Mouse (Mus musculus) gastrocnemius, postnatal 10 days (tissue): ENCODE results near the gene Cd8b1. TPM values are rescaled to one million over a fixed set of nuclear protein-coding genes. Genes with fewer than 3 reads are reported as not detected.
"Not testable (repeated sequence)": the region's sequence is repeated elsewhere in the genome, so short reads cannot be mapped to it uniquely, and the experiment has no call there.

ENCODE experiments used
- DNase-seq: peaks from one replicate; pipeline ENCODE4 v3.0.0; 2021; ENCODE audit warnings: mixed read lengths
- long read RNA-seq, 2 experiments: library from polyadenylated mRNA; stranded (forward); transcript quantifications; one replicate each; pipeline ENCODE4 v2.0.0; 2021
- total RNA-seq, 2 experiments: library from RNA; stranded (reverse); gene quantifications; 2 replicates each; pipeline ENCODE4 v1.2.3; 2021

The Cd8b1 gene
- under 1 TPM in 1 of 2 experiments, not detected in 1; 0.18 TPM for total RNA-seq
- long read RNA-seq, experiment 1: 0 reads
- long read RNA-seq, experiment 2: 0 reads

DNA sequence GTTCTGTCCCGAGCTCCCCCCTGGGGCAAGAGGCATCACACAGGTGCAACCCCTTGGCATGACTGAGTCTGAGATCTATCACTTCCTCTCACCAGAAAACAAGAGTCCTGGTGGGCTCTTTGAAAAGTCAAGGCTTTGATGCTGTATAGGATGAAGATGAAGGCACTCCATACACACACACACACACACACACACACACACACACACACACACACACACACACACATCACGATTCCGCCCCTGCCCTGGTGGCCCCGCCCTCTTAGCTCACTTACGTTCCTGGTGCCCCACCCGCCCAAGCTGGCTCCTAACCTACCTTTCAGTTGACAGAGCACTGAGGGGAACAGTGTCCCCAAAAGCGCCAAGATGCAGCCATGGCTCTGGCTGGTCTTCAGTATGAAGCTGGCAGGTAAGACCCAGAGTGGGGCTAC is at the start of gene Cd8b1:
Cd8b1 (plus strand) TSS at position 298 of the 431 bp plus-strand sequence.
- DNase-seq: no peak

DNA sequence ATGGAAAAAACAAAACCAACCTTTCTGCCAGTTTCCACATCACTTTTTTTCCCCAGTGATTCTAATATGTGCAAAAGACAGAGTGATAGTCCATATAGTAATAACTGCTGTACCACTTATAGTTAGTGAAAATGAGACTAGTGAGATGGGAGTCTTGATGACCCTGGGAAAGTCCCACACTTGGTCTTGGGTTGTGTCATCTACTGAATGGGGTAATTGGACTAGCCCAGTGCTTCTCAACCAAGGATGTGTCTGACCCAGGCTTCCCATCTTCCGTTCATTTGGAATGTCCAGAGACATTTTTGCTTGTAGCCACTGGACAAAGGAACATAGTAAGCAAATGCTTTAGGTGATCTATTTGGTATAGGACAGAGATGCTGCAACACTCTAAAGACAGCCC is 48.9 kb upstream of the Cd8b1 start:
- no peak for DNase-seq

DNA sequence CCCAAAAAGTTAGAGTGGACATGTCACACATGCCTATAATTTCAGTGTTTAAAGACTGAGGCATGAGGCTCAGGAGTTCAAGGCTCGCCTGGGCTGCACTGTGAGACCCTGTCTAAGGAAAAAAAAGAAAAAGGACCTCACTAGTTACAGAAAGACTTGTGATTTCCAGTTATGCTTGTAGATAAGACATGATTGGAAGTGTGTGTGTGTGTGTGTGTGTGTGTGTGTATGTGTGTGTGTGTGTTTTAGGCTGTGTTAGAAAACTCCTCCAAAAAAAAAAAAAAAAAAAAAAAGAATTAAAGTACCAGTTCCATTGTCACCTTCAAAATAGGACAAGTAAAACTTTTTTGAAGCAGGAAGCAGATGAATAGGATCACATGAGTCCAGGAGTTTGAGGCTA is 48.0 kb upstream of the Cd8b1 start:
- DNase-seq: no peak

DNA sequence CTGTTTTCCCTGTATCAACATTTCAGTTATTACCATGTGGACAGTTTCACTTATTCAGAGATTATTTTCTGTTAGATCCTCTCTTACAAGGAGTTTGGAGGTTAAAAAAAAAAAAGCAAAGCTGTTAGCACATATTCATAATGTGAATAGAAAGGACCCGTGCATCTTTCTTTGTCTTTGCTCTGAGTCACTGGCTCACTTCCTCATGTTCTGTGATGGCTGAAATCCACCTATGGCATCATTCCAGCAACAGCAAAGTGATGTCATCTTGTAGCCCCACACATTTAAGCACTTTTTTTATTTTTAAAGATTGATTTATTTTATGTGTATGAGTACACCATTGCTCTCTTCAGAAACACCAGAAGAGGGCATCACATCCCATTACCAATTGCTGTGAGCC is 43.2 kb upstream of the Cd8b1 start:
- no peak for DNase-seq

DNA sequence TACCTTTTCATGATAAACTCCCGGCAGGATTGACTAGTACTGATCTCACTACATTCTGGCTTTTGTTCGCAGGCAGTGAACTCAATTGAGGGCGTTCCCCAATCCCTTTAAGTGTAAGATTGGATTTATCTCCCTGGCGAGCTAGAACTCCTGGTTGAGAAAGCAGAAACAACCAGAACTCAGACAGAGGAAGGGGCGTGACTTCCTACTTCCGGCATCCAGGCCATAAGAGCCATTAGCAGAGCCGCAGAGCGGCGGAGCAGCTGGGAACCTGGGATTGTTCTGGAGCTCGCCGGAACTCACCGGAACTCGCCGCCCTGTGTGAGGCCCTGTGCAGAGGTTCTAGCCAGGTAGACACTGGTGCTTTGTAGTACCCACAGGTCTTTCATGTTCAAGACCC is 29.1 kb upstream of the Cd8b1 start:
- DNase-seq: no peak

DNA sequence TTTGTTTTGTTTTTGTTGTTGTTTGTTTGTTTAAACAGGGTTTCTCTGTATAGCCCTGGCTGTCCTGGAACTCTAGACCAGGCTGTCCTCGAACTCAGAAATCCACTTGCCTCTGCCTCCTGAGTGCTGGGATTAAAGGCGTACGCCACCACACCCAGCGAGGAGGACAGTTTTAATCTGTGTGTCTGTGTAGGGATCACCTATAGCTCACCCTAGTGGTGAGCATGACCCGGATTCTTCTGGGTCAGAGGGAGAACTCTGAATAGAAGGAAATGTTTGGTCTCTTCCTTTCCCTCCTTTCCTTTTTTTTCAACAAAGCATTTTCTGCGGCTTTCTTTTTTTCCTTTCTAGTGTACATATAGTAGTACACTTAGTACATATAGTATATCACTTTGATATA is 27.3 kb upstream of the Cd8b1 start:
- no peak for DNase-seq

DNA sequence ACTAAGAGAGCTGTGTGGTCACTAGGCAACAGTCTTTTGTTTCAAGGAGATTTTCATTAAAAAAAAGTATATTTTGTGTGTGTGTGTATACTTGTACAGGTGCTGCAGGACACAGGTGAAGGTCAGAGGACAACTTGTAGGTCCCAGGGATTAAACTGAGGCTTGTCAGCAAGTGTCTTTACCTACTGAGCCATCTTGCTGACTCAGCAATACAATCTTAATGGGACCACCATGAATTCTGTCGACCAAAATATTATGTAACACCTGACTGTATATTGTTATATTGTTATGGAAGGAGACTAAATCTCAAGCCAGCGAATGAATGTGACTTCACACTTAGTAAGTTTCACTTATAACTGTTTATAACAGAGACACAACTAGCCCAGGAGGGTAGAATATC is 24.5 kb upstream of the Cd8b1 start:
- no peak for DNase-seq

DNA sequence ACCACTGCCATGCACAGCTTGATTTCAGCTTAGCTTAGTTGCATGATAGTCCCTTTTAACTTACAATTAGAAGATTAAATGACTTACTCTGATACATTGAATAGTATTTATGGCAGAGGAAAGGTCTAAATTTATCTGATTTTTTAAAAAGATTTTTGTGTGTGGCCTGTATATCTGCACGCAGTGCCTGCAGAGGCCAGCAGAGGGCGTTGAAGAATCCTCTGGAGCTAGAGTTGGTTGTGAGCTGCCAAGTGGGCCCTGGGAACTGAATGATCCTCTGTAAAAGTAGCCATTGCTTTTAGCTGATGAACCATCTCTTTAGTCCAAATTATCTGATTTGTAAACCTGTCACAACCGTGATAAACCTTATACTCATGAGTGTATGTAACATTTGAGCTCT is 23.8 kb upstream of the Cd8b1 start:
- DNase-seq: peak; percentile 17

DNA sequence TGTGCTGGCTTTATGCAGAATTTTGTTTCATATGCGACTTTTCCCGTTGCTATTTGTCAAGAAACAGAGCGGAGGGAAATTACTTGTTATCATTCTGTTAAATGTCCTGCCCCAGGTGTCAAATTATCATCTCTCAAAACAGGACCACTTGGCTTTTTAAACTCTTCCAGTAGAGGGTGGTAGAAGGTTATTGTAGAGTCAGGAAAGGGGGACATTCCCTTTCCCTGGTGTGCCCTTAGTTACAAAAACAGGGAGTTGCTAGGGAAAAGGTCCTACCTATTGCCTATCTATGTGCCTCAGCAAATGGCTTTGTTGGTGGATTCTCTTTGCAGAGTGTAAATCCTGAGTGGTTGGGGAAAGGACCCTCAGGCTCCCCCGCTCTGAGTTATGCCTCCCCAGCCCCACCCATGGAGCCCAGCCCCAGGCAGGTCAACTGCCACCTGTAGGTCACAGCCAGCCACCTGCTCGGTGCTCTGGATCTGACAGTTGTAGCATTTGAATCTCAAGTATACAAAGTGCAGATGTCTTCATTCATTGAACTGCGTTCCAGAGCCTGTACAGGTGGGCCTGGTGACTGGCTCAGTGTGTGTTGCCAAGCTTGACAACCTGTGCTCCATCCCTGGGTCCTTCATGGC is 20.4 kb upstream of the Cd8b1 start:
- DNase-seq: no peak

DNA sequence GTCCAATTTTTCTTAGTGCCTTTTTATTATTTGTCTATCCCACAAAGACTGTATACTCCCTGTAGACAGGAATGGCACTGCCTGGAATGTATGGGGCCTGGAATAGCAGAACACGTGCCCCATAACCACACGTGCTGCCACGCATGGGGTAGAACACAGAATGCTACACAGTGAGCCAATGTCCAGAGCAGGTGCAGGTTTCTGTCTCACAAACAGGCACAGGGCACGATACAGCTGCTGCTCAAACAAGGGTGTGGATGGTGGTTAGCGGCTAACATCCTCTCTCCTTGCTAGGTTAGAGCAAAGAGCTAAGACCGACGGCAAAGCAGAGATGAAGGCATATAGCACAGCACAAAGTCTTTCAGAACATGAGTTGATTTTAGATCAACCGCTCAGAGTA is 15.1 kb upstream of the Cd8b1 start:
- no peak for DNase-seq

DNA sequence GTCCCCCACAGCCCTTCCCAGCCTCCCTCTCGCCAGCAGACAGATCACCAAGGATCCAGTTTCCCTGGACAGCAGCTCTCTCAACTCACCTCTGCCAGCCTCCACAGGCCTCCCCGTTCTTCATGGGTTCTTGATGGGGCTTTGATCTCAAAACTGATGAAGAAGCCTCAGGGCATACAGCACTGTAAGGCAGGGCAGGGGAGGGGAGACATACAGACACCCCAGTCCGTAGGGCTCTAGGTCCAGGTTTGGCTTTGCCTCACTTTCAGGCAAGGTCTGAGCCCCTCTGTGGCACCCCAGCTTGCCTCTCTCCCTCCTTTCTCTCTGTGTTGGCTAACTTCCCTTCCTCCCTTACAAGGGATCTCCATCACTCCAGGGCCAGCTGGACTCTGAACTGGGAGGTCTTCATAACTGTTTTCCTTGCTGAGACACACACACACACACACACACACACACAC is 733 bp upstream of the Cd8b1 start, which contains the start of gene Smyd1:
Smyd1 (minus strand) TSS at position 408 of the 458 bp plus-strand sequence.
- DNase-seq: no peak

DNA sequence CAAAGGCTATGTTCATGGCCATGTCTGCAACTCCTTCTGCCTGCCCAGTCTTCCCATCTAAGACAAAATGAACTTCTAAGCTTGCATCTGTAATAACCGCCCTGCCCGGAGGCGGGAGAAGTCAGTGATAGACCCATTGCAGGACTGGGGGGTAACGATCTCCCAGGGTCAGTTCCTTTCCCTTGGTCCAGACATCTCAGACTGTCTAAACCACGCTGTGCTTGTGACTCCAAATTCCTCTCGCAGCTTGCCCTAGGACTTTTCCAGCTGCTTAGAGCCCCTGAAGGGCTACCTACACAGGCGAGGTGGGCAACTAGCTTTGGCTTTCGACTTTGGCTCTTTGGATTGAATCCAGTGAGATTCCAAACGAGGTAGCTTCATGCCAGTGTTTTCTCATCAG is 2.2 kb downstream of the Cd8b1 start:
- DNase-seq: no peak

DNA sequence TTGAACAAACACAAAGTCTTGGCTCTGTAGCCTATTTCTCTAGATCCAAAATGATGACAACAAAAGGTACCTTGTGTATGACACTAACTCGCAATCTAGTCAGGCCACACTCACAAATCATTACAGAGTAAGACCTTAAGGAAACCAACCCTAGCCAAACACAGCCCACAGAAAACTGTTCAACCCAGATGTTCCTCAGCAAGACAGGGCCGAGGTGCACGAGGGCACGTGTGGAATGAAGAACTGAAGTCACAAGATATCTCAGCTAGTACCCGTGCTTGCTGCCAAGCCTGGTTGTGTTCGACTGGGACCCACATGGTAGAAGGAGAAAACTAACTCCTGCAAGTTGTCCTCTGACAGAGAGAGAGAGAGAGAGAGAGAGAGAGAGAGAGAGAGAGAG is 7.3 kb downstream of the Cd8b1 start:
- DNase-seq: no peak

DNA sequence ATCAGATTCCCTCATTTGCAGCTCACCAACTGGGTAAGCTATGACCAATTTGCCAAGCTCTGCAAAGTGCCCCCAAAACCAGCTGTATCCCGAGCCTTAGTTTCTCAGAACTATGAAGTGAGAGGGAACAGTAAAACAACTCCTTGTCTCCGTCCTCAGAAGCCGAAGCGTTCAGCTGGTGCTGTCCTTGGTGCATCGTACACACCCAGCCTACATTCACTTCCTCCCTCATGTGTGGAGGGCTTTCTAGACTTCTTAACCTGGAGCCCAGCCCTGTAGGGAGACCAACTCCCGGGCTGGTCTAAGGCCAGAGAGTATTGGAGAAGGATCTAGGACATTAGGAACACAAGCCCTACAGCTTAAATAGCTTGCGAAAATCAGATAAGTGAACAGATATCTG is 7.9 kb downstream of the Cd8b1 start:
- DNase-seq: no peak

DNA sequence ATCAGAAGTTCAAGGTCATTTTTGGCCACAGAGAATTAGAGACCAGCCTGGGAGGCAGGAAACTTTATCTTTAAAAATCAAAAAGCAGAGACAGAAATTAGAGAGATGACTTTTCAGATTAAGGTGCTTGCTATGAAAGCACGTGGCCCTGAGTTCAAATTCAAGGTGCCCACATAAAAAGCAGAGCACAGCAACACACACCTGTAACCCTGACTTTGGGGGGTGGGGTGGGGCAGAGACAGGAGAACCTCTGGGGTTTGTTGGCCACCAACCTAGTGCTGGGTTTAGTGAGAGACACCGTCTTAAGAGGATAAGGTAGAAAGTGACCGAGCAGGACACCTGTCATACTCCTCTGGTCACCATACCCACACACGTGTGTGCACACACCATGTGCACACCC is 8.9 kb downstream of the Cd8b1 start:
- DNase-seq: not testable (repeated sequence)

DNA sequence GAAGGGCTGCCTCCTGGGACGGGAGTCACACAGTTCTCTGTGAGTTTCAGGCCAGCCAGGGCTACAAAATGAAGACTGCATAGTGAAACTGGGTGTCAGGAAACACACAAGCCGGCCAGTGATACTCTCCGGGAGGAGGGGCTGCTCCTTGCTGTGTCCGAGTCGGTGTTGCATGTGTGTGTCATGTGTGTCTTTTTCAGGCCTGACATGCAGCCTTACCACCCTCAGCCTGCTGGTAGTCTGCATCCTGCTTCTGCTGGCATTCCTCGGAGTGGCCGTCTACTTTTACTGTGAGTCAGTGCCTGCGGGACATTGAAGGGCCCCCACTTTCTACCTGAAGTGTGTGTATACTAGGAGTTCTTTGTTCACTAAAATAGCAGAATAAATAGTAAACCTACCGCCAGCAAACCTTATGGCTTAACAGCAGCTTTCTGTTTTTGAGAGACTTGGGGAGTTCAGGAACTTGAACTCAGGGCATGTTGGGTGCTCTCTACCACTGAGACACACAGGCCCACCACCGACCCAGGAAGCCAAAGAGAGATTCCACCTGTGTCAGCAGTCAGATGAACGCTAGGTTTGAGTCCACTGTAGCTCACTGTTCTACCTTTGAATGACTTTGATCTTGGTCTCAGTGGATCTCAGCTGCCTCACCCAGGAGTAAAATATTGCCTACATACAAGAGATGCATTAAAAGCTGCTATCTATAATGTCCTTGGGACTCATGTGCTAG is 9.8 kb downstream of the Cd8b1 start:
- DNase-seq: no peak

DNA sequence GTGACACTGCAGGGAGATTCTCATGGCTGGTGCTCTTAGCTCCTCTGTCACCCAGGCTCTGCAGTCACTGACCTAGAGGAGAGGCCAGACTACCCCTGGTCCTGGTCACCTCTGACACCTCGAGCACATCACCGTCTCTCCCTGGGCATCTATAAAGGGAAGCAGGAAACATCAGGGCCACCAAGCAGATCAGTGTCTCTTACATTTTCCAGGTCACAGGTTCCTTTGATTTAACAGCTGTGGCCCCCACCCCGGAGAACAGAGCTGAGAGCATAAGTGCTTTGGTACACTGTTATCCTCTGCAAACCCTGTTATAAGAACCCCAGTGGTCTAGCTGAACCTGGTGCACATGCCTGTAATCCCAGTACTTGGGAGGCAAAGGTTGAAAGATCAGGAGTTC is 10.4 kb downstream of the Cd8b1 start:
- no peak for DNase-seq

DNA sequence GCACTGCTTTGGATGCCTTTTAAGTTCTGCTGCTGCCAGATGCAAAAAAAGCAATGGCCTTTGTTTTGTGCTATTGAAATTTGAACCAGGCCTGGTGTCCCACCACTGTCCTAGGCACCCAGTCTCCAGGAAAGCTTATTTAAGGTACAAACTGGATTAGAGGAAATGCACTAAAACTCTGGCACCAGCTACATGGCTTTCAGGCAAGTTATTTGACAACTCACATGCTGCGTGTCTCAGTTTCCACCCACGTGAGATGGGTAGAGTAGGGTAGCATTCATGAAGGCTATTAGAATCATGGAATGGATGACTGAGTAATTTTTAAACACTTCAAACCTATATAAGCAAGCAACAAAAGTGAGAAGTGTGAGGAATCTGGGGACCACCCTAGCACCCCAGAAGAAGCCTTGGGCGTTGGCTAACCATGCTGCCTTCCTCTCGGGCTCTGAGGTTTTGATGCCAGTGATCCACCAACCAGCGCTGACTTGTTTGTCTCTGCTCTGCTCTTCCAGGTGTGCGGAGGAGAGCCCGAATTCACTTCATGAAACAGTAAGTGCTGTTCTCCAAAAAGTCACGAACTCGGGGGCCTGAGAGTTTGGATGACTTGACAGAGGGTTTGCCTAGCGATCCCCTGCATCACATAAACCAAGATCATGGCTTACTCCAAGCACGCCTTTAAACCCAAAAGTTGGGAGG is 11.1 kb downstream of the Cd8b1 start:
- DNase-seq: no peak

DNA sequence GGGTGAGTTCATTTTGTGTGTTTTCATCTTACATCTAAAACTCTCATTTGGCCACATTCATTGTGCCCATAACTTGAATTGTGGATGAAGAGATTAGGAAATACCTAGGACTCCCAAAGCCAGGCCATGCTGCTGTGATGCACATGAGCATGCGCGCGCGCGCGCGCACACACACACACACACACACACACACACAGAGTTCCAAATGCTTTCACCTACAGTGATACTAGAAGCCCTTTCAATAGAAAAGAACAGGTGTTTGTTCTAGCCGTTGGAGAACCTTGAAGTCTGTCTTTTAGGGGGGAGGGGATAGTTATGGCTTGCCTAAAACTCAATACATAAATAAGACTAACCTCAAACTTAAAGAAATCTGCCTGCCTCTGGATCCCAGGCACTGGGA is 15.1 kb downstream of the Cd8b1 start:
- DNase-seq: no peak

DNA sequence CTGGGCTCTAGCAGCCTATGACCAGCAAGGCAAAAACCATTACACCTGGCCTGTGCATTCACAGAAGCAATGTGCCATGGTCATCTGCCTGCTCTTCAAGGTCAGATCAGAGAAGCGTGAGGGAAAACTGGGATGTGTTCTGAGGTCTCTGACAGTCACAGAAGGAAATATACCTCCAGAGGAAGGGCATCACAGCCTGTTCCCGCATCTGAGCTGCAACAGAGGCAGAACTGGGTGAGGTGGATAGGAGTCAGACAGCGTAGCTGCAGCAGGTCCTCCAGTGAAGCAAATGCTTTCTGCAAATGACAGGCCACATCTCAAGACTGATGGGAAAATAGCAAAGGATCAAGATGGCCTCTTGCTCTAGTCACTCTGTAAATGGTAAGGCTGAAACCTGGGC is 16.4 kb downstream of the Cd8b1 start:
- DNase-seq: no peak

DNA sequence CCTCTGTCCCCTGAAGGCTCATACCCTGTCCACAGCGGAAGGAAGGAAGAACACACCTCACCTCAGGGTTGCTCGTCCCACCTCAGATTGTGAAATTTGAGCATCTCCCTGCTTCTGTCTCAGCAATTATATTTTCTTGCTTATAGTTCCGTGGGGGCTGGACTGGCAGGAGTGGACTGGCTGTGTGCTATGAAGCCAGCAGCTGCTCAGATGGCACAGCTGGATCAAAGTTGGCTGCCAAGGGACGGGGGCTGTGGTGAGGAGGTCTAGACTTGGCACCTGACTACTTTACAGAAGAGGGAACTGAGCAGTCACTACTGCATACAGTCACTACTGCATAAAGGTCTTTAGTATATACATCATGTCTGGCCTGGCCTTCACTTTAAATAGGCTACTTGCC is 16.8 kb downstream of the Cd8b1 start:
- DNase-seq: no peak

DNA sequence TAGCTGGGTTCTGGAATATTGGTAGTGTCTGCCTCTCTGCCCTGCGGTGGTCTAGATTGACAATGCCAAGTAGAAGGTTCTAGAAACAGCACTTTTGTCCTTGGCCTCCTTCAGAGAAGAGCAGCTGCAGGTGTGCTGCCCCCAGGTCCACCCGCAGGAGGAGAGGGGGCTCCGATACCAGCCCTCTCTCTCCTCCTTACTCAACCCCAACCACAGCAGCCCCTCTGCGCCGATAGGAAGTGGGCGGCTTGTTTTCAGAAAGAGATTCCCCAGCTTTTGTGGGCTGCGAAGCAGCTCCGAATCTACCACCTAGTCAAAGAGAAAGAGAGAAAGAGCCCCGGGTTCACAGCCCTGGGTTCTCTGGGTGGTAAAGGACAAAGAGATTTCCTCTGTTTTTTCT is 18.6 kb downstream of the Cd8b1 start:
- no peak for DNase-seq

DNA sequence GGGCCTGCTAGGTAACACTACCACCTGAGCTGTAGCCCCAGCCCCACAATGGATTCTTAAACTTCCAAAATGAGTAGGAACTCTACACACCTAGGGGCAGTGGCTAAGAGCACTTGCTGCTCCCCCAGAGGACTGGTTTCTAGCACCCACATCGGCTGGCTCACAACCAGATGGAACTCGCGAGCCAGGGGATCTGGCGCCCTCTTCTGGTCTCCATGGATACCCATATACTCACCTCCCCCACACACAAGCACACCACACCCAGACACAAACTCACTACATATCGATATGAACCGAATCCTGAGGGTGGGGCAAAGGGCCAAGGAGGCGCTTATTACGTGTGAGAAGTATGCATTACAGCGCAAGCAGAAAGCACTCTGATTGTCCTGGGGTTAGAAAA is 25.4 kb downstream of the Cd8b1 start:
- no peak for DNase-seq
